Mouse (Mus musculus): ENCODE data around the gene Slc6a6. TPM values are rescaled to one million over a fixed set of nuclear protein-coding genes. Genes with fewer than 3 reads are reported as not detected.

The Slc6a6 gene
- 47.1 and 48.4 TPM in 2 replicates for polyA plus RNA-seq (2015; fragmentation: Nextera tagmentation; extraction: Ambion mirVana)

DNA sequence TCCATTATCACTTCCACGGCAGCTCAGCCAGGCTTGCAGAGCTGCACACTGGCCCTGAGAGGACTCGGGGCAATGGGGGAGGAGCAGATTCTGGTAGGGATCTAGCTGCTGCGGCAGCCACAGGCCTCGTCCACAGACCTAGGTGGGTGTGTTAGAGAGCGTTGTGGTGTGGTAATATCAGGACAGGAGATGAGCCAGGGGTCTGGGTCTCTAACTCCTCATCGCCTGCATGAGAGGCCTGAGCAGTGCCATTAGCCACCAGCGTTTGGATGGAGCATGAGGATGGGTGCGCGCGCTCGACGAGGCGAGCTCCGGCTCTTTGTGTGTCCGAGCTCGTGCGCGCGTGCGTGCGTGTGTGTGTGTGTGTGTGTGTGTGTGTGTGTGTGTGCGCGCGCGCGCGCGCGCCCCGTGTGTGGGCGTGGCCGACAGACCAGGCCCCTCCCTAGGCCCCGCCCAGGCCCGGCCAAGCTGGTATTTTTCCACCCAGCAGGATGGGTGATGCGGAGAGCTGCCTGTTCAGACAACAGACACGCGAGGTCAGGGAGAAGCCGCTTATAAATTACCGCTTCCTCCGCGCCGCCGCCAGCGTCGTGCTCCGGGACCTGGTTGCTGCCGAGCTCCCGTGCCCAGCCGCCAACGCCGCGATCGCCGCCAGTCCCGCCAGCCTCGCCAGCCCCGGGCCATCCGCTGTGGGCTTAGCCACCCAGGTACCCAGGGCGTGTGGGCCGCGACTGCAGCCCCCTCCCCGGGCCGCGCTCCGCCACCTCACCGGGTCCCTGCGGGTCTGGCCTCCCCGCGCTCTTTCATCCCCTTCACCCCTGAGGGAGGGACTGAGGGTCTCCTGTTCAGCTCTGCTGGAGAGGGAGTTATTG is at the start of gene Slc6a6:
TSS of gene Slc6a6 (plus strand) at position 452 of the 872 bp plus-strand sequence.
- Histone ChIP-seq H3K36me3 (no peaks in the 10 kb centered on the region), H3K9me3 (no peaks in the 10 kb centered on the region), H3K9ac (peak within 1 kb of the TSS; percentile 90), H3K27me3 (no peaks in the 10 kb centered on the region), H3K4me1 (peaks cover 55% of the 10 kb centered on the region), H3K4me3 (peak within 1 kb of the TSS; percentile 92), H3K27ac (peak within 1 kb of the TSS; percentile 86), H3K4me2 (peak within 1 kb of the TSS; percentile 96)
- ATAC-seq (ENCODE audit: borderline replicate concordance, extremely low read depth, low FRiP score, low TSS enrichment), result peak; percentile 88
- WGBS, result under 1% methylated on average over 52 of the region's 69 CpGs

DNA sequence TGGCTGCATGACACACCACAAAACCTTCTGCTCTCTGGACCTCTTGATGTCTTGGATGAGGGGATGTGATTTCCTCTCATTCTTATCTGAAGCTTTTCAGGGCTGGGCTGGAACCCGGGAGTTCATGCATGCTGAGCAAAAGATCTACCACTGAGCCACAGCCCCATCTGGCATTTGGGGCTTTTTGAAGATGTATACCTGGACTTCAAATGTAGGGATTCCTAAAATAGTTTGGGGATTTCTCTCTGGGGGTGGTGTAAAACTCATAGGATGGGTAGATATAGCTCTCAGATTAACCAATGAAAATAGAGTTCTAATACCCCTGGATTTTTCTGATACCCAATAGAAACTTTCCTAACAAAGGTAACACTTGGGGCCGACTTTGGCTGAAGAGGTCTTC is 49.4 kb upstream of the Slc6a6 start:
- Histone ChIP-seq H3K27me3 (no peaks in the 10 kb centered on the region), H3K27ac (no peak overlapping the region), H3K4me2 (no peak overlapping the region), H3K4me3 (no peak overlapping the region), H3K4me1 (0 out of 2 replicates have a peak, but pooled peaks cover 4% of the 10 kb centered on the region), H3K9me3 (no peaks in the 10 kb centered on the region), H3K36me3 (no peaks in the 10 kb centered on the region), H3K9ac (no peak overlapping the region)
- no peak for ATAC-seq (ENCODE audit: borderline replicate concordance, extremely low read depth, low FRiP score, low TSS enrichment)
- 53% methylated on average over 2 of the region's 2 CpGs for WGBS

DNA sequence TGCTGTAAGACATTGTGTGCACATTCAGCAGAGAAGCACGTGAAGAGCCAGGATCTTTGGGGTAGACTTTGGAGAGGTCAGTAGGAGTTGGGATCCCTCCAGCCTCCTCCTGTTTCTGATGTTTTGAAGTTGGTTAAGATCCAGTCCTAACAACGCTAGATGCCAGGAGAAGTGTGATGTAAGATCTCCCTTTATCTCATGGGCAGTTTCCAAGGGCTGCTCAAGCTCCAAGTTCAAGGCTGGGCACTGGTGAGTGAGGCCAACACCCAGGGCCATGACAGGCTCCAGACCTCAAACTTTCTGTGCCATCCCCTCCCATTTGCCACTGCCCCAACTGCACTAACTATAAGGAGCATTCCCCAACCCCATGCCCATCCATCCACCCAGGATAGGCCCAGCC is 49.0 kb upstream of the Slc6a6 start:
- 0 out of 2 replicates have a peak, but pooled peaks cover 4% of the 10 kb centered on the region for H3K4me1 ChIP-seq
- H3K4me3 ChIP-seq, result no peak overlapping the region
- H3K27ac ChIP-seq, result no peak overlapping the region
- no peak overlapping the region for H3K4me2 ChIP-seq
- WGBS, result 45% methylated on average over 2 of the region's 2 CpGs
- H3K9me3 ChIP-seq, result no peaks in the 10 kb centered on the region
- no peaks in the 10 kb centered on the region for H3K36me3 ChIP-seq
- no peak for ATAC-seq (ENCODE audit: borderline replicate concordance, extremely low read depth, low FRiP score, low TSS enrichment)
- no peaks in the 10 kb centered on the region for H3K27me3 ChIP-seq
- no peak overlapping the region for H3K9ac ChIP-seq

DNA sequence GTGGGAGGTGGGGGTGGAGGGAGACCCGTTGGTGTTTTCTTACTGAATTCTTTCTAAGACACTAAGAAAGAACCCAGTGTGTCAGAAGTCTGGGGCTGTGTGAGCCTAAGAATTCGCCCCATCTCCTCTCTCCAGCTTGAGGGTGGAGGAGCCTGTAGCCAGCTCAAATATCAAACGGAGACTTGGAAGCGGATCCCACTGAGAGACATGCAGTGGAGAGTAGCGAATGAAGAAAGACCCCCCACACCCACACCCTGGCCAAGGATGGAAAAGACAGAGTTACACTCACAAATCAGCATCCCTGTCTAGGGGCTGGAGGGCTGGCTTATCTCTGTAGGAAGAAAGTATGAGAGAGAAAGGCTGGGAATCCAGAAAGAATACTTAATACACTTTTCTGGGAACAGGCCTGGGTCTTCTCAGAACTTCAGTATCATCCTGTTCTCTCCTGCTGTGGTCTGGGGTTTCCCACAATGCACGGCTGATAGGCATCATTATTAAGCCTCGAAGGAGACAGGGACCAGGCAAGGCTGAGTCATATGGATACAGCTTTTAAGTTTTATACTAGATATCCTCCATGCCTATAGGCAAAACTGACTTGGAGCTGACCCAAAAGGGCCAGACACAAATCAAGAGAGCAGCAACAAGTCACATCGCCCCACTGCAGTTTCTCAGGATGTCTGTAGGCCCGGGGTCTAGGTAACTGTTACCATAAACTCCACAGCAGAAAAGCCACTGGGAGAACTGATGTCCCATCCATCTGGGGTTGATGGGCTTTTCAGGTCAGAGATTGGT is 45.5 kb upstream of the Slc6a6 start:
- 30% methylated on average over 9 of the region's 9 CpGs for WGBS
- no peaks in the 10 kb centered on the region for H3K36me3 ChIP-seq
- H3K27me3 ChIP-seq, result no peaks in the 10 kb centered on the region
- no peak overlapping the region for H3K9ac ChIP-seq
- no peak overlapping the region for H3K4me3 ChIP-seq
- H3K27ac ChIP-seq, result no peak overlapping the region
- no peaks in the 10 kb centered on the region for H3K9me3 ChIP-seq
- H3K4me1 ChIP-seq, result 0 out of 2 replicates have a peak, but pooled peaks cover 4% of the 10 kb centered on the region
- no peak overlapping the region for H3K4me2 ChIP-seq
- no peak for ATAC-seq (ENCODE audit: borderline replicate concordance, extremely low read depth, low FRiP score, low TSS enrichment)

DNA sequence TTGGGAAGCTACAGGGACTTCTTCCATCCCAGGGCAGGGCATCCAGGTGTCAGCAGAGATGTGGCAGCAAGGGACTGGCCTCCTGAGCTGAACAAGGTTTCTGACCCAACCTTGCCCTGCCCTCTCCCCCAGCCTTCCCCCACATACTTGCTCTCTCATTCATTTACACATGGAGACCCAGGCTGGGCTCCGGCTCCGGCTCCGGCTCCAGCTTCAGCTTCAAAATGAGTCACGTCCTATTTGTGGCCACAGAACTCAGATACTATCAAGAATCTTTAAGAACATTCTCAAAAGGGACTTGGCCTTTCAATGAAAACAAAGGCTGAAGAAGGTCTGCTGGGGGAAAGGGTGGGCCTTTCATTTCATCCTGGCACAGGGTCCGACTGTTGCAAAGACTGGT is 40.8 kb upstream of the Slc6a6 start:
- Histone ChIP-seq H3K4me3 (no peak overlapping the region), H3K36me3 (no peaks in the 10 kb centered on the region), H3K4me1 (0 out of 2 replicates have a peak, but pooled peaks cover 3% of the 10 kb centered on the region), H3K27ac (no peak overlapping the region), H3K27me3 (no peaks in the 10 kb centered on the region), H3K9ac (no peak overlapping the region), H3K9me3 (no peaks in the 10 kb centered on the region), H3K4me2 (no peak overlapping the region)
- no peak for ATAC-seq (ENCODE audit: borderline replicate concordance, extremely low read depth, low FRiP score, low TSS enrichment)
- 84% methylated on average over 5 of the region's 5 CpGs for WGBS

DNA sequence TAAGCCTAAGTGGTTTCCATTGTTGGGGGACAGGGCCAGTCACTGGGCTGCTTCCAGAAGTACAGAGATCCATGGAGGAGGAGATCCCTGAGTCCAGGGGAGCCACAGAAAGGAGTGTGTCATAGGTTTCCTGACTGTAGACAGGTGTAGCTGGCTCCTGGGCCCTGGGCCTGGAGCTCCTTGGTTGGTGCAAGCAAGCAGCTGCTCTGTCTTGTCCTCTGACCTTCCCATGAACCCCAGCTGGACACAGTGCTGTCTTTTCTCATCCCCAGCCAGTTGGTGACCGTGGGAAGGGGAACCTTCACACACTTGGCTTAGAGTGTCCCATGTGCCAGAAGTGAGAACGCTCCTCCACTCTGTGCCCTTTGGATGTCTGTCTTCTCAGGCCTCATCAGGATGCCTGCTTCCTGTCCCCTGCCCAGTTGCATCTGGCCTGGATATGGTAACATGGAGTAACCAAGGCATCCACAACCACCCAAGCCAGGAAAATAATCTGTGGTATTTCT is 40.4 kb upstream of the Slc6a6 start:
- no peaks in the 10 kb centered on the region for H3K4me1 ChIP-seq
- no peak overlapping the region for H3K27ac ChIP-seq
- no peaks in the 10 kb centered on the region for H3K27me3 ChIP-seq
- no peaks in the 10 kb centered on the region for H3K36me3 ChIP-seq
- H3K4me2 ChIP-seq, result no peak overlapping the region
- 80% methylated on average over 2 of the region's 2 CpGs for WGBS
- no peak for ATAC-seq (ENCODE audit: borderline replicate concordance, extremely low read depth, low FRiP score, low TSS enrichment)
- H3K9me3 ChIP-seq, result no peaks in the 10 kb centered on the region
- no peak overlapping the region for H3K4me3 ChIP-seq
- H3K9ac ChIP-seq, result no peak overlapping the region

DNA sequence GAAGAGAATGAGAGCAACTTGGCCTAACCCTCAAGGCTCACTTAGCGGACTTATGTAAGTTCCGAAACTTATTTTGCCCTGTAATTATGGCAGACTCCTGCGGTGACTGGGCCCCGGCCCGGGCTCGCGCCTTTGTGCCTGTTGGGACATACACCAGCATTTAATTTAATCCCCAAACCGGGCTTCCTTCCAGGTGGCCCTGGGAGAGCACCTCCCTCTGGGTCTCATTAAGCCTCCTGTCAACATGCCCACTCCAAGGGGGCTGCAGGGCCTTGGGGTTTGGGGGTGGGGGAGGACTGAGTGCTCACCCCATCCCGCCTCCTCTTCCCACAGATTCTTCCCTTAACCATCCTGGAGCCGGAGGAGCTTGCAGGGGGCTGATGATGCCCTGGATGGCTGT is 37.8 kb upstream of the Slc6a6 start:
- Histone ChIP-seq H3K4me1 (no peaks in the 10 kb centered on the region), H3K9ac (no peak overlapping the region), H3K27me3 (no peaks in the 10 kb centered on the region), H3K27ac (no peak overlapping the region), H3K4me2 (no peak overlapping the region), H3K4me3 (no peak overlapping the region), H3K9me3 (no peaks in the 10 kb centered on the region), H3K36me3 (no peaks in the 10 kb centered on the region)
- ATAC-seq (ENCODE audit: borderline replicate concordance, extremely low read depth, low FRiP score, low TSS enrichment), result no peak
- WGBS, result 78% methylated on average over 10 of the region's 10 CpGs

DNA sequence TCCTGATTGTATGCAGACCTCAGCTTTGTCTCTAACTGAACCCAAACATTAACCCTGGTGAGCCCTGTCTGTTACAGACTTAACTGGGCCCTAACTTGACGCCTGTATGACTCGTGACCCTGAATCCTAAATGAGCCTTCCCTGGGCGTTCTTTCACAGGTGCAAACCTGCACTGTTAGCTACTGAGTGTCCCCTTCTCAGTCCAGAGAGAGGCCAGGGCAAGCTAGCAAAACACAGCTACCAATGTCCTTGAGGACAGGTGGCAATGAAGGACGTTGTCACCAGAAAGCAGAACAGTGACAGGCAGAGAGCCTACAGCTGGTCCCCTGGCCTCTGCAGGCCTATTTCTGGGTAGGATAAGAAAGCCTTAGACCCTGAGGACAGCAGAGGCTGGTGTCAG is 37.0 kb upstream of the Slc6a6 start:
- Histone ChIP-seq H3K4me1 (no peaks in the 10 kb centered on the region), H3K4me2 (no peak overlapping the region), H3K27me3 (no peaks in the 10 kb centered on the region), H3K9ac (no peak overlapping the region), H3K4me3 (no peak overlapping the region), H3K27ac (no peak overlapping the region), H3K36me3 (no peaks in the 10 kb centered on the region), H3K9me3 (no peaks in the 10 kb centered on the region)
- 62% methylated on average over 4 of the region's 4 CpGs for WGBS
- no peak for ATAC-seq (ENCODE audit: borderline replicate concordance, extremely low read depth, low FRiP score, low TSS enrichment)

DNA sequence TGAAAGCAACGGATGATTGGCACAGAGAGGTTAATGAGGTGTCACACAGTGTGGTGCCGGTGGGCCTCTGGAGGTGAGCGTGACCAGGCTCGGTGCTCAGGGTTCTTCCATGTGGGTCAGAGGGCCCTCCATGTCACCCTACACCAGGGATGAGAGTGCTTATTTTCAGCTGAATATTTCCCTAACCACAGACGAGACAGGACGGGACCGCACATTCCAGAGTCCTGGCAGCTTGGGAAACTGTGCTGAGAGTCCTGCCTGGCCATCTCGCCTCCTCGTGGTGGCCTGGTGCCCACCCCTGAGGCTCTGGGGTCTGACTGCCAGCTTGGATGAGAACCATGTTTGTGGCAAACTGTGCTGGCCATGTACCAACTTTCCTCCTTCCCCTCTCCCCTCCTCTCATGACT is 36.5 kb upstream of the Slc6a6 start:
- WGBS, result 38% methylated on average over 9 of the region's 9 CpGs
- H3K27ac ChIP-seq, result no peak overlapping the region
- no peak for ATAC-seq (ENCODE audit: borderline replicate concordance, extremely low read depth, low FRiP score, low TSS enrichment)

DNA sequence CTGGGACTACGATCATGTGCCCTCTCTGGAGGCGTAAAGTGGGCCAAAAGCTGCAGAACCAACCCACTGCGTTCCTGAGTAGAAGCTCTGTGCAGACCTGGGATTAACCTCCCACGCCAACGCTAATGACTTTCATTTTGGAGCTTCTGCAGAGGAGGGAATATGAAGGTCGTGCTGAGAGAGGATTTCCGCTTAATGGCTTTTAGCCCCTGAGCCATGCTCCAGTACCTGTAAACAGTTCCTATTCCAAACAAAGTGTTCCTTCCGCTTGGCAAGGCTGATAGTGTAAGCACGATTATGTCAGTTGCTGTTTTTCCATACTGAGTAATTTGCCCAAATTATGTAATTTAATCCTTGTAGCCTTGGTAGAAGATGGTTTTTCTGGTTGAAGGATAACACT is 33.6 kb upstream of the Slc6a6 start:
- Histone ChIP-seq H3K27me3 (no peaks in the 10 kb centered on the region), H3K27ac (no peak overlapping the region), H3K36me3 (no peaks in the 10 kb centered on the region), H3K4me2 (no peak overlapping the region), H3K4me1 (no peaks in the 10 kb centered on the region), H3K4me3 (no peak overlapping the region), H3K9ac (no peak overlapping the region), H3K9me3 (no peaks in the 10 kb centered on the region)
- 61% methylated on average over 9 of the region's 9 CpGs for WGBS
- ATAC-seq (ENCODE audit: borderline replicate concordance, extremely low read depth, low FRiP score, low TSS enrichment), result no peak

More for the DNA sequence above, 36.5 kb upstream of the Slc6a6 start:
- Histone ChIP-seq H3K4me2 (no peak overlapping the region), H3K27me3 (no peaks in the 10 kb centered on the region), H3K4me1 (no peaks in the 10 kb centered on the region), H3K4me3 (no peak overlapping the region), H3K9ac (no peak overlapping the region), H3K36me3 (no peaks in the 10 kb centered on the region), H3K9me3 (no peaks in the 10 kb centered on the region)

DNA sequence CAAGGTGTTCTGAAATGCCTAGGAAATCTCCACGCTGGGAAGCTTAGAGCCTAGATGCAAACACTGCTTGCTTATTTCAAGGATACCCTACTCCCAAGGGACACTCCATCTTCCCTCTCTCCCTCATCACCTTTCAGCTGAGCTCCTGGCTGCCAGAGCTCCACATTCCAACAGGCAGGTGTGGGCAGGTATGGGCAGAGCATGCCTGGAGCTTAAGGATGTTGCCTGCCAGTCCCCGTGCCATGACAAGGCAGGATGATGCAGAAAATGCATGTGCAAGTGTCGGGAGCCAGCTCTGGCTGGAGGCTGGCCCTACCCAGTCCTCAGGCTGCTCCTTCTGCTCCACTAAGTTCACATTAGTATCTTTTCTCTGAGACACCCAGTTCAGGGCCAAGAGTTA is 31.6 kb upstream of the Slc6a6 start:
- Histone ChIP-seq H3K27me3 (no peaks in the 10 kb centered on the region), H3K9me3 (no peaks in the 10 kb centered on the region), H3K27ac (no peak overlapping the region), H3K4me3 (no peak overlapping the region), H3K4me2 (no peak overlapping the region), H3K4me1 (no peaks in the 10 kb centered on the region), H3K36me3 (no peaks in the 10 kb centered on the region), H3K9ac (no peak overlapping the region)
- WGBS, result 74% methylated on average over 3 of the region's 3 CpGs
- ATAC-seq (ENCODE audit: borderline replicate concordance, extremely low read depth, low FRiP score, low TSS enrichment), result no peak

DNA sequence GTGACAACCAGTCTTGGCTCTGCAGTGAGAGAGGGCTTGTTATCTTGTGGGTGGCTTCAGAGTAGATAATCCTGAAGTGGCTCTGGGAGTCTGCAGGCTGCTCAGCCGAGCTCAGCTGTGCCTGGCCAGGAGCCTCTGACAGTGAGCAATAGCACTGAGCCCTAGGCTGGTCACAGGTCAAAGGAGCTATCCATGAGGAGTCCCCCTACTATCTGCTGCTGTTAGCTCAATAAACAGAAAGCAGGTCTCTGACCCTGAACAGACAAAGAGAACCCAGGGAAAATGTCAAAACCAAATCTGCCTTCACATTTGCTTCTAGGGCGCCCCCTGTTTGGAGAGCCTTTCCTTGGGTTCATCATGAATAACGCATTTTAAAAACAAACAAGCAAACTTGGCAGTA is 28.6 kb upstream of the Slc6a6 start:
- Histone ChIP-seq H3K36me3 (no peaks in the 10 kb centered on the region), H3K9me3 (no peaks in the 10 kb centered on the region), H3K4me3 (no peak overlapping the region), H3K27me3 (no peaks in the 10 kb centered on the region), H3K4me2 (no peak overlapping the region), H3K4me1 (no peaks in the 10 kb centered on the region; the same call in 1 of the 2 replicates), H3K27ac (no peak overlapping the region), H3K9ac (no peak overlapping the region)
- 33% methylated on average over 3 of the region's 3 CpGs for WGBS
- ATAC-seq (ENCODE audit: borderline replicate concordance, extremely low read depth, low FRiP score, low TSS enrichment), result no peak

Measured in lung, embryonic 15.5 days (tissue).